Mouse (Mus musculus) erythroid progenitor cell, adult 5-6 weeks (primary cell): ENCODE data around the gene Hoxd10. TPM values are rescaled to one million over a fixed set of nuclear protein-coding genes. Genes with fewer than 3 reads are reported as not detected.

Source experiments
- ATAC-seq: replicated peaks from 2 replicates; pipeline ENCODE4 v1.8.0; 2016; ENCODE audit warnings: moderate number of reproducible peaks, mild to moderate bottlenecking, moderate TSS enrichment, inconsistent platforms; ENCODE audit not compliant: poor library complexity, low FRiP score, severe bottlenecking
- total RNA-seq, 2 experiments: library from RNA; stranded (forward) in 1 of 2; stranded (reverse) in 1 of 2; fragments of 150-400 nt in 1 of 2; fragments of 186-747, 209-891 nt in 1 of 2; gene quantifications; 2 replicates each; pipeline versions ENCODE4 v1.2.3 to v1.2.4; 2015 to 2017; ENCODE audit warnings: low replicate concordance in 2 of 2

Hoxd10 gene
- total RNA-seq, 2 experiments from 2014 or later = not detected

- no peak for ATAC-seq
These were observed 1.7 kb downstream of the Hoxd10 start for GRCm38 (mm10) chr2:74693432-74693827.

GRCm38 (mm10) chr2:74694066-74694465 lies 2.3 kb downstream of the Hoxd10 start:
- ATAC-seq = no peak

GRCm38 (mm10) chr2:74695383-74695782 lies 3.7 kb downstream of the Hoxd10 start:
- no peak for ATAC-seq

- no peak for ATAC-seq
These were observed 4.2 kb downstream of the Hoxd10 start for GRCm38 (mm10) chr2:74695813-74696430.

GRCm38 (mm10) chr2:74696442-74697335 lies 5.0 kb downstream of the Hoxd10 start:
- ATAC-seq = no peak

- ATAC-seq = no peak
These were observed 5.9 kb downstream of the Hoxd10 start, which contains the start of gene Hoxd9 for GRCm38 (mm10) chr2:74697567-74698121. Gene Hoxd9 (plus strand): TSS chr2:74697727.

GRCm38 (mm10) chr2:74698201-74699052 lies 6.7 kb downstream of the Hoxd10 start:
- no peak for ATAC-seq

- ATAC-seq = no peak
These were observed 7.3 kb downstream of the Hoxd10 start for GRCm38 (mm10) chr2:74699053-74699430.

- ATAC-seq = no peak
These were observed 8.2 kb downstream of the Hoxd10 start for GRCm38 (mm10) chr2:74699664-74700545.

GRCm38 (mm10) chr2:74700546-74701112 lies 8.9 kb downstream of the Hoxd10 start:
- ATAC-seq = no peak

GRCm38 (mm10) chr2:74701949-74702819 lies 10.5 kb downstream of the Hoxd10 start:
- ATAC-seq = no peak

- no peak for ATAC-seq
These were observed 11.1 kb downstream of the Hoxd10 start for GRCm38 (mm10) chr2:74702820-74703219.

GRCm38 (mm10) chr2:74703317-74703716 lies 11.6 kb downstream of the Hoxd10 start:
- no peak for ATAC-seq

GRCm38 (mm10) chr2:74703720-74704392 lies 12.1 kb downstream of the Hoxd10 start:
- ATAC-seq = no peak

- ATAC-seq = no peak
These were observed 12.8 kb downstream of the Hoxd10 start, which contains the start of gene Hoxd8 for GRCm38 (mm10) chr2:74704393-74704998. Gene Hoxd8 (plus strand): TSS chr2:74704615.

- no peak for ATAC-seq
These were observed 13.3 kb downstream of the Hoxd10 start for GRCm38 (mm10) chr2:74704999-74705466.
